Mouse (Mus musculus): ENCODE measurements around the gene Fkbp11.

- TF ChIP-seq CTCF (IDR thresholded peaks at IDR 0.05; ENCODE audit: low read depth) (no peak), EP300 (optimal IDR thresholded peaks at IDR 0.05) (no peak)
Observed at GRCm38 (mm10) chr15:98774096-98774495, 46.1 kb upstream of the Fkbp11 start.

All from stomach, postnatal 0 days (tissue).